Mouse (Mus musculus): ENCODE measurements around the gene Rhox3g. TPM values are rescaled to one million over a fixed set of nuclear protein-coding genes. Genes with fewer than 3 reads are reported as not detected.
"Not testable (repeated sequence)": the region's sequence is repeated elsewhere in the genome, so short reads cannot be mapped to it uniquely, and the experiment has no call there.

Rhox3g gene
- total RNA-seq (2015; ENCODE audit: low replicate concordance) (not detected in 2 replicates), total RNA-seq (2017; ENCODE audit: low replicate concordance) (not detected in 2 replicates)

GRCm38 (mm10) chrX:37628512-37628911, at the start of gene Rhox3g:
Gene Rhox3g (minus strand): TSS chrX:37628612.
- ATAC-seq (replicated peaks; ENCODE audit: low FRiP score, poor library complexity, severe bottlenecking), result not testable (repeated sequence)

- not testable (repeated sequence) for ATAC-seq (replicated peaks; ENCODE audit: low FRiP score, poor library complexity, severe bottlenecking)
These were observed 44.8 kb upstream of the Rhox3g start, which contains the start of gene Rhox2h for GRCm38 (mm10) chrX:37673177-37673576. Gene Rhox2h (minus strand): TSS chrX:37673277.

- not testable (repeated sequence) for ATAC-seq (replicated peaks; ENCODE audit: low FRiP score, poor library complexity, severe bottlenecking)
These were observed 40.3 kb upstream of the Rhox3g start, which contains the start of gene Rhox3h for GRCm38 (mm10) chrX:37668664-37669063. Gene Rhox3h (minus strand): TSS chrX:37668764.

- not testable (repeated sequence) for ATAC-seq (replicated peaks; ENCODE audit: low FRiP score, poor library complexity, severe bottlenecking)
These were observed 22.8 kb upstream of the Rhox3g start, which contains the start of gene Rhox4g for GRCm38 (mm10) chrX:37651227-37651626. Gene Rhox4g (minus strand): TSS chrX:37651327.

- ATAC-seq (replicated peaks; ENCODE audit: low FRiP score, poor library complexity, severe bottlenecking), result not testable (repeated sequence)
These were observed 15.0 kb upstream of the Rhox3g start, which contains the start of gene Rhox2g for GRCm38 (mm10) chrX:37643370-37643769. Gene Rhox2g (minus strand): TSS chrX:37643470.

GRCm38 (mm10) chrX:37607604-37608003, 20.8 kb downstream of the Rhox3g start, which contains the start of gene Rhox4f:
Gene Rhox4f (minus strand): TSS chrX:37607704.
- not testable (repeated sequence) for ATAC-seq (replicated peaks; ENCODE audit: low FRiP score, poor library complexity, severe bottlenecking)

GRCm38 (mm10) chrX:37580692-37581091, 47.7 kb downstream of the Rhox3g start, which contains the start of gene Rhox3f:
Gene Rhox3f (plus strand): TSS chrX:37580992.
- not testable (repeated sequence) for ATAC-seq (replicated peaks; ENCODE audit: low FRiP score, poor library complexity, severe bottlenecking)

Other genes with a start within 250 kb of the Rhox3g start
- gene Rhox3a2, start 248.6 kb downstream of the Rhox3g start, total RNA-seq (2015; ENCODE audit: low replicate concordance), result not detected in 2 replicates
- gene Rhox3a2, start 248.6 kb downstream of the Rhox3g start, total RNA-seq (2017; ENCODE audit: low replicate concordance), result not detected in 2 replicates
- not detected in 2 replicates for gene Rhox4a2, start 237.8 kb downstream of the Rhox3g start, total RNA-seq (2015; ENCODE audit: low replicate concordance)
- gene Rhox4a2, start 237.8 kb downstream of the Rhox3g start, total RNA-seq (2017; ENCODE audit: low replicate concordance), result not detected in 2 replicates
- gene Rhox2b, start 216.5 kb downstream of the Rhox3g start, total RNA-seq (2015; ENCODE audit: low replicate concordance), result not detected in 2 replicates
- not detected in 2 replicates for gene Rhox2b, start 216.5 kb downstream of the Rhox3g start, total RNA-seq (2017; ENCODE audit: low replicate concordance)
- gene Rhox4b, start 196.1 kb downstream of the Rhox3g start, total RNA-seq (2015; ENCODE audit: low replicate concordance), result not detected in 2 replicates
- gene Rhox4b, start 196.1 kb downstream of the Rhox3g start, total RNA-seq (2017; ENCODE audit: low replicate concordance), result not detected in 2 replicates
- not detected in 2 replicates for gene Rhox2c, start 174.9 kb downstream of the Rhox3g start, total RNA-seq (2015; ENCODE audit: low replicate concordance)
- gene Rhox2c, start 174.9 kb downstream of the Rhox3g start, total RNA-seq (2017; ENCODE audit: low replicate concordance), result not detected in 2 replicates
- gene Rhox3c, start 170.0 kb downstream of the Rhox3g start, total RNA-seq (2015; ENCODE audit: low replicate concordance), result not detected in 2 replicates
- not detected in 2 replicates for gene Rhox3c, start 170.0 kb downstream of the Rhox3g start, total RNA-seq (2017; ENCODE audit: low replicate concordance)
- not detected in 2 replicates for gene Rhox4c, start 148.3 kb downstream of the Rhox3g start, total RNA-seq (2015; ENCODE audit: low replicate concordance)
- not detected in 2 replicates for gene Rhox4c, start 148.3 kb downstream of the Rhox3g start, total RNA-seq (2017; ENCODE audit: low replicate concordance)
- gene Rhox2d, start 135.2 kb downstream of the Rhox3g start, total RNA-seq (2015; ENCODE audit: low replicate concordance), result not detected in 2 replicates
- gene Rhox2d, start 135.2 kb downstream of the Rhox3g start, total RNA-seq (2017; ENCODE audit: low replicate concordance), result not detected in 2 replicates
- gene Rhox4d, start 114.3 kb downstream of the Rhox3g start, total RNA-seq (2015; ENCODE audit: low replicate concordance), result not detected in 2 replicates
- not detected in 2 replicates for gene Rhox4d, start 114.3 kb downstream of the Rhox3g start, total RNA-seq (2017; ENCODE audit: low replicate concordance)
- not detected in 2 replicates for gene Rhox2e, start 98.2 kb downstream of the Rhox3g start, total RNA-seq (2015; ENCODE audit: low replicate concordance)
- not detected in 2 replicates for gene Rhox2e, start 98.2 kb downstream of the Rhox3g start, total RNA-seq (2017; ENCODE audit: low replicate concordance)
- not detected in 2 replicates for gene Rhox3e, start 86.6 kb downstream of the Rhox3g start, total RNA-seq (2015; ENCODE audit: low replicate concordance)
- gene Rhox3e, start 86.6 kb downstream of the Rhox3g start, total RNA-seq (2017; ENCODE audit: low replicate concordance), result not detected in 2 replicates
- gene Rhox4e, start 71.2 kb downstream of the Rhox3g start, total RNA-seq (2015; ENCODE audit: low replicate concordance), result not detected in 2 replicates
- gene Rhox4e, start 71.2 kb downstream of the Rhox3g start, total RNA-seq (2017; ENCODE audit: low replicate concordance), result not detected in 2 replicates
- not detected in 2 replicates for gene Rhox2f, start 57.2 kb downstream of the Rhox3g start, total RNA-seq (2015; ENCODE audit: low replicate concordance)
- not detected in 2 replicates for gene Rhox2f, start 57.2 kb downstream of the Rhox3g start, total RNA-seq (2017; ENCODE audit: low replicate concordance)
- gene Rhox3f, start 47.6 kb downstream of the Rhox3g start, total RNA-seq (2015; ENCODE audit: low replicate concordance), result not detected in 2 replicates
- gene Rhox3f, start 47.6 kb downstream of the Rhox3g start, total RNA-seq (2017; ENCODE audit: low replicate concordance), result not detected in 2 replicates
- not detected in 2 replicates for gene Rhox4f, start 20.9 kb downstream of the Rhox3g start, total RNA-seq (2015; ENCODE audit: low replicate concordance)
- not detected in 2 replicates for gene Rhox4f, start 20.9 kb downstream of the Rhox3g start, total RNA-seq (2017; ENCODE audit: low replicate concordance)
- gene Rhox2g, start 14.9 kb upstream of the Rhox3g start, total RNA-seq (2015; ENCODE audit: low replicate concordance), result not detected in 2 replicates
- not detected in 2 replicates for gene Rhox2g, start 14.9 kb upstream of the Rhox3g start, total RNA-seq (2017; ENCODE audit: low replicate concordance)
- not detected in 2 replicates for gene Rhox4g, start 22.7 kb upstream of the Rhox3g start, total RNA-seq (2015; ENCODE audit: low replicate concordance)
- not detected in 2 replicates for gene Rhox4g, start 22.7 kb upstream of the Rhox3g start, total RNA-seq (2017; ENCODE audit: low replicate concordance)
- gene Rhox3h, start 40.2 kb upstream of the Rhox3g start, total RNA-seq (2015; ENCODE audit: low replicate concordance), result not detected in 2 replicates
- not detected in 2 replicates for gene Rhox3h, start 40.2 kb upstream of the Rhox3g start, total RNA-seq (2017; ENCODE audit: low replicate concordance)
- gene Rhox2h, start 44.7 kb upstream of the Rhox3g start, total RNA-seq (2015; ENCODE audit: low replicate concordance), result not detected in 2 replicates
- not detected in 2 replicates for gene Rhox2h, start 44.7 kb upstream of the Rhox3g start, total RNA-seq (2017; ENCODE audit: low replicate concordance)
- not detected in 2 replicates for gene Rhox5, start 176.2 kb upstream of the Rhox3g start, total RNA-seq (2015; ENCODE audit: low replicate concordance)
- gene Rhox5, start 176.2 kb upstream of the Rhox3g start, total RNA-seq (2017; ENCODE audit: low replicate concordance), result not detected in 2 replicates
- gene Rhox6, start 198.3 kb upstream of the Rhox3g start, total RNA-seq (2015; ENCODE audit: low replicate concordance), result not detected in 2 replicates
- not detected in 2 replicates for gene Rhox6, start 198.3 kb upstream of the Rhox3g start, total RNA-seq (2017; ENCODE audit: low replicate concordance)
- gene Rhox7a, start 203.1 kb upstream of the Rhox3g start, total RNA-seq (2015; ENCODE audit: low replicate concordance), result not detected in 2 replicates
- not detected in 2 replicates for gene Rhox7a, start 203.1 kb upstream of the Rhox3g start, total RNA-seq (2017; ENCODE audit: low replicate concordance)

Measured in erythroid progenitor cell, adult 5-6 weeks (primary cell).